Mouse (Mus musculus) left cerebral cortex, adult 11 months (tissue): ENCODE data around the gene Mmachc.
A peak's percentile ranks its signal among the peaks of the same experiment; 100 is the strongest.

Experiments used
- DNase-seq: peaks from one replicate; pipeline ENCODE4 v3.0.0; 2022; ENCODE audit warnings: low spot score

The Mmachc gene

GRCm38 (mm10) chr4:116708201-116708764, at the start of gene Mmachc, which contains the start of gene Ccdc163:
TSS of gene Mmachc (minus strand) at chr4:116708406.
TSS of gene Ccdc163 (plus strand) at chr4:116708509.
- DNase-seq = peak; percentile 95

GRCm38 (mm10) chr4:116749750-116750149, 41.5 kb upstream of the Mmachc start:
- no peak for DNase-seq

DNA sequence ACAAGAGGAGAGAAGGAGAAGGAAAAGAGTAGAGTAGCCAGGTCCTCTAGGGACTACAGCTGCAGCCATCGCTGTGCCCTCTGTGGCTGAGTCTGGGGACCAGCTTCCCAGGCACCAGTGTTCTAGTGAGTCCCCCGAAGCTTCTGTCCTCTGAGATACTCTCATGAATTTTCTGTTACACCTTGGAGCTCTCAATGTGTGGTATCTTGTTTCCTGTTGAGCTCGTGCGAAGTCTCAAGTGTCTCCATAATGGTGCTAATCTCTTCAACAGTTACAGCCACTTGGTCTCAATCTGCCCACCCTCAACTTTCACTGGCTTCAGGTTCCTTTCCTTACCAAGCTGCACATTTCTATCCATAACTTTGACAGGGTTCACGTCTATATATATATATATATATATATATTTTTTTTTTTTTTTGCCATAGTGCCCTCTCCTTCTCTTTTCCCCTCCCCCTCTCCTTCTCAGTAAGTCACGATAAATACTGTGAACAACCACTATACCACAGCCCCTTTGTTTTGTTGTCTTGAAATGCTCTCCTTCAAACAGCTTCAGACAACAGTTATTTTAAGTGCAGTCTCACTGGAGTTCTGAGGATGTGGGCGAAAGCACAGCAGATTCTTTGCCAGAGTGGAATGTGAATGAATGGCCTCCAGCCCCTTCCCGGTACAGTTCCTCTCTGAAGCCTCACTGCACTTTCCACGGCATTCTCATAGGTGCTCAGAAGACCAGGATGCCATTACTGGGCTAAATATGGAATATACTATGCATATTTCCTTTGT, 31.0 kb upstream of the Mmachc start:
- no peak for DNase-seq

- DNase-seq = no peak
Observed at GRCm38 (mm10) chr4:116734996-116735395, 26.8 kb upstream of the Mmachc start.

GRCm38 (mm10) chr4:116732355-116732754, 24.1 kb upstream of the Mmachc start:
- DNase-seq = no peak

GRCm38 (mm10) chr4:116731077-116731476, 22.9 kb upstream of the Mmachc start:
- no peak for DNase-seq

- DNase-seq = no peak
Observed at GRCm38 (mm10) chr4:116729532-116729931, 21.3 kb upstream of the Mmachc start.

- DNase-seq = no peak
Observed at GRCm38 (mm10) chr4:116727401-116727800, 19.2 kb upstream of the Mmachc start.

GRCm38 (mm10) chr4:116725444-116725843, 17.2 kb upstream of the Mmachc start:
- DNase-seq = no peak

GRCm38 (mm10) chr4:116722230-116722629, 14.0 kb upstream of the Mmachc start:
- no peak for DNase-seq

- no peak for DNase-seq
Observed at GRCm38 (mm10) chr4:116721098-116721628, 13.0 kb upstream of the Mmachc start.

DNA sequence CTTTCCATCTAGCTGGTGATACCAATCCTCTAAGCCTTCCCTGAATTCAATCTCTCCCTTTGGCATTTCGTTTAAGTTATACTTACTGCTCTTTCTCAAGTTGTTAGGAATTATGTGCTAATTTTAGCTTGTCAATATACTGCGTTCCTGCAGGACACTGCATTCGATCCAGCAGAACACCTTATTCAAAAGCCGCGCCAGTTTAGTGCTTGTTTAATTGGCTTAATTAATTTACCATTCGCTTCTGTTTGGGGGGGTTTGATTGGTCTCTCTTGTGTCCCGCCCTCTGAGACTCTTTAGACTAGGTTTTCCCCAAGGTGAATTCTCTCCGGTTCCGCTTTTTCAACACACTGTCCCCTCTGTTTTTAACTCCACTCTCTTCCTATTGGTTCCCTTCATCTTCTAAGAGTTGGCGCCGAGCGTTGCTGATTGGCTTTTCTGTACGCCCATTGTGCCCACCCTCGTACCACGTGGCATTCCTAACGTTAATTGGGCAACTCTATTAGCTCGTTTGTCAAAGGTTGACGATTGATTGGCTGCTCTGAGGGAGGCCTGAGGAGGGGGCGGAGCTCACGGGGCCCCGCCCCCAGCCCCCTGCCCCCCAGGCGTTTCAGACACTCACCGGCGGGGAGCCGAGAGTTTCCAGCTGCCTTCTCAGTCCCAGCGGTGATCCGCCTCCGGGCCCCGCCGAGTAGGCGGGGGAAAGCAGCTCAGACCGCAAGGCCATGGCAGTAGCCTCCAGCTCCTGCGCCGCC, 12.3 kb upstream of the Mmachc start, which contains the start of gene Tesk2:
TSS of gene Tesk2 (plus strand) at position 606 of the 755 bp plus-strand sequence.
- peak; percentile 97 for DNase-seq

GRCm38 (mm10) chr4:116719396-116719795, 11.2 kb upstream of the Mmachc start:
- DNase-seq = peak; percentile 68

GRCm38 (mm10) chr4:116712536-116712935, 4.3 kb upstream of the Mmachc start:
- no peak for DNase-seq

DNA sequence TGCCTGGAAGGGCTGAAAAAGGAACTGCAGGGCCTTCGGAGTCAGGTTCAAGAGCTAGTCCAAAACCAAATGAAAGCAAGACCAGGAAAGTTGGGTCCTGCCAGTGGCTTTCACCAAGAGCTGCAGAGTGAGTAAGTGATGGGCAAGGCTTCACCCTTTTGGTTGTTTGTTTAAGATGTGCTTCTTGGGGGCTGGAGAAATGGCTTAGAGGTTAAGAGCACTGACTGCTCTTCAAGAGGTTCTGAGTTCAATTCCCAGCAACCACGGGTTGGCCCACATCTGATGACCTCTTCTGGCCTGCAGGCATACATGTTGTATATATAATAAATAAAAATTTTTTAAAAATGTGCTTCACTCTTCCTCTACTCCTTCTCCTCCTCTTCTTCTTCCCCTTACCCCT, 1.9 kb upstream of the Mmachc start:
- no peak for DNase-seq

GRCm38 (mm10) chr4:116708791-116709390, 685 bp upstream of the Mmachc start:
- DNase-seq = no peak

DNA sequence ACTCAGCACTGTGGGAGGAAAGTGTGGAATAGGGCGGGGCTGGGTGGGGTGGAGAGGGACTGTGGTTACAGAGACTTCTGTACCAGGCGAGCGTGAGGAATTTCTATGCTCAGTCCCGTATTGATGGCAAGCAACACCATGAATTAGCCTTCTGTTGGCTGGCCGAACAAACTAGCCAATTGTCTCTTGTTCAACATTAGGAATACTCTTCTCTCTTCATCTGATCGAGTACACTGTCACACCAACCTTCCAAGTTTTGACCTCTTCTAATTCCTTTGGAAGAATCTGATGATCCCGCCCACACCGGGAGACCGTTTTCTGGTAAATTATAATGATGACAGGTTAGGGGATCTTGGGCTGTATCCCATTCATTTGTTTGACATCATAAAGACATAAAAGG, 540 bp downstream of the Mmachc start:
- DNase-seq = no peak

DNA sequence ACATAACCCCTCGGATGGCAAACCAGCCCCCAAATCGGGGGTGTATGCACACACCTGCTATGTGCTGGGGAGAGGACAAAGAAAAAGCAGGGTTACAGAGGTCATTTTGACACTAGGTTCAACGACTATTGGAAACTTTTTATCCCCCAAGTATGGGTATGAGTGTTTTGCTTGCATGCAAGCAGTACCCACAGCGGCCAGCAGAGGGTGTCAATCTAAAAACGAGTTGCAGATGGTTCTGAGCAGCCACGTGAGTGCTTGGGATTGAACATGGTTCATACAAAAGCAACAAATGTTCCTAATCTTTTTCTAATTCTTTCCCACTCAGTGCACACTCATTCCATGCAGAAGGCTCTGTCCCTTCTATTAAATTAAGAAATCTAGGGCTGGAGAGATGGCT, 4.4 kb downstream of the Mmachc start:
- DNase-seq = no peak

GRCm38 (mm10) chr4:116700964-116701363, 7.2 kb downstream of the Mmachc start:
- no peak for DNase-seq

GRCm38 (mm10) chr4:116698693-116699342, 9.4 kb downstream of the Mmachc start:
- DNase-seq = no peak

GRCm38 (mm10) chr4:116693785-116694184, 14.4 kb downstream of the Mmachc start:
- no peak for DNase-seq

DNA sequence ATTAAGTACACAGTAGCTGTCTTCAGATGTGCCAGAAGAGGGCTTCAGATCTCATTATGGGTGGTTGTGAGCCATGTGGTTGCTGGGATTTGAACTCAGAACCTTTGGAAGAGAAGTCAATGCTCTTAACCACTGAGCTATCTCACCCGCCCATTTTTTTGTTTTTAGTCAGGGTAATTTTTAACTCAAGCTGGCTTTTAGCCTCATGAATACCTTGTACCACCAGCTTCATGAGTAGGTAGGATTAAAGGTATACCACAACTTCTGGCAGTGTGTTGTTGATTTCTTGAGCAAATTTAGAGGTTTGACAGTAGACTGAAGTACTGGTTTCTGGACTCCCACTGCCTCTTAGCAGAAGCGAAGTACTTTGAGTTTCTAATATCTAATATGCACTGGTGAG, 16.1 kb downstream of the Mmachc start:
- no peak for DNase-seq
